Mouse (Mus musculus): ENCODE data around the gene Gli2.

DNA sequence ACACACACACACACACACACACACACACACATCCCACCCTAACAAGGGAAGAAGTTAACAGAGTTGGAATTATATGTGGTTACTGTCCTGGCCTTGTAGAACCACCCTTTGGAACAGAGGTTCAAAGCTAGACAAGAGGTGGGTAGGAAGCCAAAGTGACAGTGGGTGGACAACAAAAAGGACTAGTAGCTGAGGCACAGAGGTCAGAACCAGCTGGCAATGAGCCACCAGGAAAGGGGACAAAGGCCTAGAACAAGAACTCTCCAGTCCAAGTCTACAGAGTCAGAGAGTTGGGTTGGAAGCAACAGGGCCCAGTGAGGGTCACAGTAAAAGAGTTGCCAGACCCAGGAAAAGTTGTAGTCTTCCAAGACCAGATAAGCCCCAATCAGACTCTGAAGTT, 34.4 kb downstream of the Gli2 start:
- no peak for TF ChIP-seq CTCF (IDR thresholded peaks at IDR 0.05; ENCODE audit: low read depth, low read length)
- TF ChIP-seq POLR2A (IDR thresholded peaks at IDR 0.05; ENCODE audit: extremely low read depth, insufficient read depth, low read length), result no peak

All from liver, adult 2 months (tissue).